Mouse (Mus musculus) intestine, embryonic 16.5 days (tissue): ENCODE results near the gene Filip1l. TPM values are rescaled to one million over a fixed set of nuclear protein-coding genes. Genes with fewer than 3 reads are reported as not detected.

Experiments used
- ATAC-seq: fragments of 200-750 bp; cut with Nextera tagmentation; 2 replicates; pipeline ENCODE4 v1.8.0; 2017; ENCODE audit warnings: moderate TSS enrichment, moderate library complexity
- H3K27ac ChIP-seq: fragments of 300-500 bp; sonication (generic); 2 replicates; pipeline ENCODE4 v1.5.1; 2014; ENCODE audit warnings: mild to moderate bottlenecking, low read length
- H3K27me3 ChIP-seq: fragments of 300-500 bp; sonication (generic); replicated peaks from 2 replicates; pipeline ENCODE4 v1.6.1; 2014; ENCODE audit warnings: low read length, control low read depth, mixed read lengths; ENCODE audit not compliant: control insufficient read depth, insufficient read depth
- H3K36me3 ChIP-seq: fragments of 300-500 bp; sonication (generic); 2 replicates; pipeline ENCODE4 v1.6.1; 2014; ENCODE audit warnings: low read length, control low read depth; ENCODE audit not compliant: control insufficient read depth, insufficient read depth
- H3K4me1 ChIP-seq: fragments of 300-500 bp; sonication (generic); 2 replicates; pipeline ENCODE4 v1.6.1; 2014; ENCODE audit warnings: low read length, control low read depth, mixed read lengths; ENCODE audit not compliant: control insufficient read depth, insufficient read depth
- H3K4me2 ChIP-seq: fragments of 300-500 bp; sonication (generic); 2 replicates; pipeline ENCODE4 v1.6.1; 2014; ENCODE audit warnings: low read depth, low read length, control low read depth
- H3K4me3 ChIP-seq: fragments of 300-500 bp; sonication (generic); 2 replicates; pipeline ENCODE4 v1.5.1; 2014; ENCODE audit warnings: mild to moderate bottlenecking, low read length
- H3K9ac ChIP-seq: fragments of 300-500 bp; sonication (generic); 2 replicates; pipeline ENCODE4 v1.6.1; 2014; ENCODE audit warnings: low read depth, low read length
- H3K9me3 ChIP-seq: fragments of 300-500 bp; sonication (generic); 2 replicates; pipeline ENCODE4 v1.6.1; 2016; ENCODE audit warnings: low read length, control low read depth; ENCODE audit not compliant: control insufficient read depth
- WGBS: fragments of 180-500 bp; shearing (Covaris S2); extraction: QIAGEN DNeasy Blood & Tissue Kit; methylation state at CpG from one replicate; pipeline ENCODE4 v1.1.7; 2014; 5-methylcytosine and 5-hydroxymethylcytosine counted together
- polyA plus RNA-seq: library from polyadenylated mRNA; unstranded; fragments of >200 nt; fragmentation: Nextera tagmentation; extraction: Ambion mirVana; gene quantifications from 2 replicates; pipeline ENCODE4 v1.2.1, GENCODE M21; 2015

Gene Filip1l
- polyA plus RNA-seq, 1 experiment from 2014 or later: 30.4 TPM

- no peak overlapping the region for H3K4me3 ChIP-seq
- no peak overlapping the region for H3K4me2 ChIP-seq
- ATAC-seq: no peak
- 0 out of 2 replicates have a peak, but pooled peaks cover 5% of the 10 kb centered on the region for H3K4me1 ChIP-seq
- H3K9me3 ChIP-seq: no peaks in the 10 kb centered on the region
- H3K27me3 ChIP-seq: no peaks in the 10 kb centered on the region
- H3K9ac ChIP-seq: no peak overlapping the region
- WGBS: 93% methylated on average over 8 of the region's 8 CpGs
- H3K36me3 ChIP-seq: no peaks in the 10 kb centered on the region
- no peak overlapping the region for H3K27ac ChIP-seq
These were observed 137.8 kb downstream of the Filip1l start for GRCm38 (mm10) chr16:57490691-57491090.

DNA sequence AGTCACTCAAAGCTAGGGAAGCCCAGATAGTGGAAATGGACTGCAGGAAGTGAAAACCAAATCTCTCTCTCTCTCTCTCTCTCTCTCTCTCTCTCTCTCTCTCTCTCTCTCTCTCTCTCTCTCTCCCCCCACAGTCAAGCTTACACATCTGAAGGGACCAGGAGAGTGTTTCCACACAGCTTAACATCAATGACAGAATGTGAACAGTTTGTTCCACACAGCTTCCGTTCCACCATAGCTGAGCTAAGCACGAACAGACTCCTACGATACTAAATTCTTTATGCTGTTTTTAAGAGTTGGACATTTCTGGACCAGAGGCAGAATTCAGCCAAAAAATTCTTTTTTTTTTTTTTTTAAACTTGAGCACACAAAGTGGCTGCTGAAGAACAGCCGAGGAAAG, 139.0 kb downstream of the Filip1l start:
- no peak overlapping the region for H3K4me2 ChIP-seq
- peaks cover 11% of the 10 kb centered on the region; the same call in 1 of the 2 replicates for H3K4me1 ChIP-seq
- WGBS: 84% methylated on average over 4 of the region's 4 CpGs
- no peaks in the 10 kb centered on the region for H3K36me3 ChIP-seq
- ATAC-seq: no peak
- H3K27me3 ChIP-seq: no peaks in the 10 kb centered on the region
- H3K27ac ChIP-seq: no peak overlapping the region
- H3K9ac ChIP-seq: no peak overlapping the region
- no peak overlapping the region for H3K4me3 ChIP-seq
- no peaks in the 10 kb centered on the region for H3K9me3 ChIP-seq

DNA sequence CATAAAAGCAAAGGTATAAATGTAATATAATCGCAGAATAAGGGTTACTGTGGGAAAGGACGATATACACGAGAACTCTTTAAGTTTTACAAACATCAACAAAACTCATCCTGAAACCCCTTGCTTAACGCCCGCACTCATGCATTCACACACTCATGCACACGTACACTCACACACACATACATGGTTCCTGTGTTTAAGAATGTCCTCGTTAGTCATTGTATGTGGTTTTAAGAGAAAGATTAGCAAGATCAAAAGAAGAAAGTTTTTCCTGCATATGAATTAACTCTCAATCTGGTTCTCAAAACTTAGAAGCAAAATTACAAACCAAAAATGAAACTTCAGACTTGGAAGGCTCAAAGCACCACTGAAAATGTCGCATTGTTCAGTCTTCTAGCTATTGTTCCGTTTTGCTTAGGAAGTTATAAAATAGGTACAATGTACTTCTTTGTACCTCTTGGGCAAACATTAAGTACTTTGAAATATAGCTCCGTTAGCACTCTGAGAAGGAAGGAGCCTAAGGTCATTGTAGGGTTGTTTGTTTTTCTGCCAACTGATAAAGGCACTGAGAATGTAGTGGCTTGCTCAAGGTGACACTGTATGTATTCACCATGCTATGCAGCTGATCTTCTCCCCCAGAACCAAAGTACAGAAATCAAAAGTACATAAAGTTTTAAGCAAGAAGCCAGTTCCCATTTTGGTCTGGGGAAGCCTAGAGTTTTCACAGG, 142.7 kb downstream of the Filip1l start:
- peak; percentile 90 for ATAC-seq
- Histone ChIP-seq H3K9ac (no peak overlapping the region), H3K27me3 (no peaks in the 10 kb centered on the region), H3K27ac (no peak overlapping the region), H3K4me2 (0 out of 2 replicates have a peak overlapping the region, but pooled peaks have one; percentile 9), H3K9me3 (no peaks in the 10 kb centered on the region), H3K36me3 (no peaks in the 10 kb centered on the region), H3K4me3 (no peak overlapping the region), H3K4me1 (peaks cover 12% of the 10 kb centered on the region; the same call in 1 of the 2 replicates)
- WGBS: 73% methylated on average over 10 of the region's 10 CpGs

GRCm38 (mm10) chr16:57496437-57497173, 143.7 kb downstream of the Filip1l start:
- ATAC-seq: 0 out of 2 replicates have a peak, but pooled peaks have one; percentile 2
- 65% methylated on average over 10 of the region's 10 CpGs for WGBS
- H3K27ac ChIP-seq: no peak overlapping the region
- no peak overlapping the region for H3K9ac ChIP-seq
- H3K4me2 ChIP-seq: no peak overlapping the region
- H3K9me3 ChIP-seq: no peaks in the 10 kb centered on the region
- H3K27me3 ChIP-seq: no peaks in the 10 kb centered on the region
- H3K4me3 ChIP-seq: no peak overlapping the region
- peaks cover 12% of the 10 kb centered on the region; the same call in 1 of the 2 replicates for H3K4me1 ChIP-seq
- no peaks in the 10 kb centered on the region for H3K36me3 ChIP-seq

DNA sequence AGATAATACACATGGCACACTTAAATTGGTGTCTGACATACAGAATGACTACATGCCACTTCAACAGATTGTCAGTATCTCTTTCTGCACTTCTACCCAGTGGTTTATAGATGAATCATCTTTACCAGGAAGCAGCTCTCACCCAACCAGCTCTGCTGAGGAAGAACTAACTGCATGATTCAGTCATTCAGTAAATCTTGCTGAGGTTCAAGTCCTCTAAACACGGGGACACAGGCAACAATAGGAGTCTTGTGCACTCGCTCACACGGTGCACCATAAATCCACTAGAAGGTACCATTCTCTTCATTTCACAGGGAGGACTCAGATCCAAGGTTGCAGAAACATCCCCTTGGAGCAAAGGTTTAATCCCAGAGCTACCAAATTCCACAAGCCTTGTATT, 148.0 kb downstream of the Filip1l start:
- Histone ChIP-seq H3K36me3 (no peaks in the 10 kb centered on the region), H3K4me1 (peaks cover 16% of the 10 kb centered on the region; the same call in 1 of the 2 replicates), H3K4me2 (no peak overlapping the region), H3K9me3 (no peaks in the 10 kb centered on the region), H3K27me3 (no peaks in the 10 kb centered on the region), H3K4me3 (no peak overlapping the region), H3K27ac (no peak overlapping the region), H3K9ac (no peak overlapping the region)
- 44% methylated on average over 3 of the region's 3 CpGs for WGBS
- ATAC-seq: peak; percentile 80

DNA sequence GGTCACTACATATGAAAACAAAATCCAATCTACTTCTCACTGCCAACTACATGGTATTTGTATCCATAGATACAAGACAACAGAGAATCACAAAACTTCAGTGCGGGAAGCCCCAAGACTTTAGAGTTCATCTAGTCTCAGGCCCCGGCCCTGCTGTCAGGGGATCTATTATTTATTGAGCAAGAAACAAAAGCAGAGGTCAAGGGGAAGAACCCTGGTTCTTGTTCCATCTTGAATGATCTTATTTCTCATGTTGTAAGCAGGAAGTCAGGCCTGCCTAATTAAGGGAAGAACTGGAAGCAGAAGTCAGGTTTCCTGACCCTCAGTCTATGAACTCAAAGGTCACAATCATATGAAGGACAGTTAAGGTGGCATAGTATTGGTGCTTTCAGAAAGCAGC, 149.3 kb downstream of the Filip1l start:
- Histone ChIP-seq H3K9me3 (no peaks in the 10 kb centered on the region), H3K4me2 (no peak overlapping the region), H3K4me1 (peaks cover 9% of the 10 kb centered on the region; the same call in 1 of the 2 replicates), H3K27me3 (no peaks in the 10 kb centered on the region), H3K36me3 (no peaks in the 10 kb centered on the region), H3K9ac (no peak overlapping the region), H3K27ac (no peak overlapping the region), H3K4me3 (no peak overlapping the region)
- ATAC-seq: no peak
- 43% methylated on average over 2 of the region's 2 CpGs for WGBS

- WGBS: 67% methylated on average over 5 of the region's 5 CpGs
- no peaks in the 10 kb centered on the region for H3K36me3 ChIP-seq
- H3K9ac ChIP-seq: no peak overlapping the region
- no peaks in the 10 kb centered on the region for H3K27me3 ChIP-seq
- ATAC-seq: no peak
- H3K4me3 ChIP-seq: no peak overlapping the region
- no peak overlapping the region for H3K4me2 ChIP-seq
- no peaks in the 10 kb centered on the region for H3K9me3 ChIP-seq
- no peak overlapping the region for H3K27ac ChIP-seq
- peaks cover 9% of the 10 kb centered on the region; the same call in 1 of the 2 replicates for H3K4me1 ChIP-seq
These were observed 149.9 kb downstream of the Filip1l start for GRCm38 (mm10) chr16:57502761-57503160.

DNA sequence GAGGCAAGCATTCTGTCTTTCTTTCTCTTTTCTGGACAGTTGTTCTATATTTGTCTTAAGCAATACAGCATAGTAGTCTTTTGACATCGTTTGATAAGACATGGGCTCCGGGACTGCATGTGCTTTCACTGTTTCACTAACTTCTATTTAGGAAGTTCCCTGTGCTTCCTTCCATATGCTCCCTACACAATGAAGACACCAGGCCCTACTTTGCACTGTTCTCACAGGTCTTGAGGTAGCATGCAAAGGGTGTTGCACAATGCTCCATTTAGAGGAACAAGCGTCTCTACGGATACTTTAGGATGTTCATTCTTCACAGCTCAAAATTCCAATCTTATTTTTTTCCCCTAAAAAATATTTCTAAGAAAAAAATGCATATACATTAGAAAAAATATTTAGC, 151.8 kb downstream of the Filip1l start:
- Histone ChIP-seq H3K36me3 (no peaks in the 10 kb centered on the region), H3K27me3 (no peaks in the 10 kb centered on the region), H3K9ac (no peak overlapping the region), H3K4me1 (peaks cover 9% of the 10 kb centered on the region; the same call in 1 of the 2 replicates), H3K4me2 (no peak overlapping the region), H3K9me3 (no peaks in the 10 kb centered on the region), H3K4me3 (no peak overlapping the region), H3K27ac (no peak overlapping the region)
- ATAC-seq: no peak
- WGBS: 82% methylated on average over 4 of the region's 4 CpGs

DNA sequence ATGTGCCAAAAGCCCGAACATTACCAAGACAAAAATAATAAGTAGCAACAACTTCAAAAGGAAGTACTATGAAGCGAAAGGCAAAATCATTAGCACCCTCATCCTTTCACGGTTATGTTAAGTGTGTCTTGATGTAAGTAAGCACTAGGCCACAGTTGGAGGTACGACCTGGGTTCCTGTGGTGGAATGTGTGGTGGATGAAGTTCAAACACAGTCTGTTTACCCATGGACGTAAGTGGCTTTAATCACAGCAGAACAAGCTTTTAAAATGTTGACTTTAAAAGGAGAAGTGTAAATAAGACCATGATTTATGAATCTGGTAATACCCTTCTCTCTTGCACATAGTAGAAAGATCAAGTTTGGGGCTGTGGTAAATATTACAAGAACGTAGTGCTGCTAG, 153.2 kb downstream of the Filip1l start:
- H3K27me3 ChIP-seq: no peaks in the 10 kb centered on the region
- H3K4me3 ChIP-seq: no peak overlapping the region
- H3K27ac ChIP-seq: no peak overlapping the region
- peak; percentile 34; the same call in 1 of the 2 replicates for ATAC-seq
- no peak overlapping the region for H3K4me2 ChIP-seq
- no peaks in the 10 kb centered on the region for H3K36me3 ChIP-seq
- 0 out of 2 replicates have a peak, but pooled peaks cover 5% of the 10 kb centered on the region for H3K4me1 ChIP-seq
- WGBS: 51% methylated on average over 6 of the region's 6 CpGs
- H3K9ac ChIP-seq: no peak overlapping the region
- no peaks in the 10 kb centered on the region for H3K9me3 ChIP-seq
